Mouse (Mus musculus): ENCODE measurements around the gene Gabrr3. TPM values are rescaled to one million over a fixed set of nuclear protein-coding genes. Genes with fewer than 3 reads are reported as not detected.

Gabrr3 gene
- total and polyA plus RNA-seq, 2 experiments from 2014 or later: 0.03 TPM; not detected in 1

DNA sequence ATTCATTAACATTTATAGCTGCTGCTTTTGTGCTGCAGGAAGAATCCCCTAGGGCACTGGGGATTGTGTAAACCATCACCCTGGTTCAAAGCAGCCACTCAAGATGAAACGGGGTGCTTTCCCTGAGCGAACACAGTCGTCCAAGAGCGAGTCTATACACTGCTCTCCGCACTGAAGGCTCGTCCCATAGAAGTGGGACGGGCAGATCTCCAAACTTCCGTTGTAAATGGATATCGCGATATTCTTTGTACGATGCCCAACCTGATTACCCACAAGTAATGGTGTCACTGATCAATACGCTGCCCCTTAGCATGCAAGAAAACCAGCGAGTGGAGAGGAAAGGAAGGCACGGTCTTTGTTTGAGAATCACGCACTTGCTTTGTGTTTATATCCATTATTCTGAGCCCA is 2.2 kb downstream of the Gabrr3 start:
- DNase-seq (ENCODE audit: low spot score): peak; percentile 17
- no peak for TF ChIP-seq CTCF (IDR thresholded peaks at IDR 0.05; ENCODE audit: low read depth)
- no peaks in the 10 kb centered on the region for H3K36me3 ChIP-seq (ENCODE audit: insufficient read depth, low read length)
- no peaks in the 10 kb centered on the region for H3K27me3 ChIP-seq (ENCODE audit: insufficient read depth, low read length)
- H3K27ac ChIP-seq: no peak overlapping the region
- H3K4me3 ChIP-seq (ENCODE audit: low read length): no peak overlapping the region
- 49% methylated on average over 15 of the region's 15 CpGs for WGBS
- H3K4me2 ChIP-seq (ENCODE audit: low read depth, low read length): 0 out of 2 replicates have a peak overlapping the region, but pooled peaks have one; percentile 31
- no peaks in the 10 kb centered on the region for H3K4me1 ChIP-seq (ENCODE audit: insufficient read depth, low read length)
- H3K9ac ChIP-seq (replicated peaks; ENCODE audit: low read length): no peak overlapping the region
- ATAC-seq: peak; percentile 52
- no peaks in the 10 kb centered on the region for H3K9me3 ChIP-seq (ENCODE audit: low read length)

DNA sequence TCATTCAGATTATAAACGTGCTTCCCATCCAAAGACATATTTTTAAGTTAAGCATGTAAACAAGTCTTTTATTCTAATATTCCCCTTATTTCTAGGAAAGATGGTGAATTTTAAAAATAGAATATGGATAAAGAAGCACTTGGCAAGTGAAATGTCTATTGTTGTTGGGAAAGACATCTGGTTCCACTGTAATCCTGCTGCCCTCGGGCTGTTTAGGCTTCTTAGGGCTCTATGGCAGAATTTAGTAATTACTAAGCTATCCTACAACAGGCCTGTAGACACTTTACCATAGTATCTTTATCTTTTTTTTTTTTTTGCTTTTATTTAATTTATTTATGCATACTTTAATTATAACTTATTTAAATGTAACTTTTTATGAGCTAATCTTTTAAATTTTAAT is 2.7 kb downstream of the Gabrr3 start:
- no peak for ATAC-seq
- no peak for DNase-seq (ENCODE audit: low spot score)
- 67% methylated on average over 2 of the region's 2 CpGs for WGBS
- no peak overlapping the region for H3K4me3 ChIP-seq (ENCODE audit: low read length)
- H3K4me1 ChIP-seq (ENCODE audit: insufficient read depth, low read length): no peaks in the 10 kb centered on the region
- H3K27ac ChIP-seq: no peak overlapping the region
- no peak overlapping the region for H3K9ac ChIP-seq (replicated peaks; ENCODE audit: low read length)
- H3K4me2 ChIP-seq (ENCODE audit: low read depth, low read length): 0 out of 2 replicates have a peak overlapping the region, but pooled peaks have one; percentile 31
- no peaks in the 10 kb centered on the region for H3K9me3 ChIP-seq (ENCODE audit: low read length)
- no peaks in the 10 kb centered on the region for H3K36me3 ChIP-seq (ENCODE audit: insufficient read depth, low read length)
- no peaks in the 10 kb centered on the region for H3K27me3 ChIP-seq (ENCODE audit: insufficient read depth, low read length)
- TF ChIP-seq CTCF (IDR thresholded peaks at IDR 0.05; ENCODE audit: low read depth): no peak

DNA sequence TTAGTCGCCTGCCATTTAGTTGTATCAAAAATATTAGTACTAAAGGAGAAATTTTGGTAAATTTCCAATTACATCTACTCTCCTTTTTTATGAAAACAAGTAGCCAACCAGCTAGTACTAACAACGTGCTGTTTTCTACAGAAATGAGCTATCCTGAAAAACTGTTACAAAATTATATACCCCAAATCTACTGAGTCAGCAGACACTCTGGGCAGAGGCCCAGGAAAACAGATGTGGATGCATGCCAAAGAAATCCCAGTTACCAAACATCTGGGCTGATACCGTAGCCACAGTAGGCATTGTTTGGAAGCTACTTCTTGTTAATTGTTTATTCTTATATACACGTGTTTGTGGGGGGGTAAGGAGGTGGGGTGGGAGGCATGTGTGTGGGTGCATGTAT is 6.3 kb downstream of the Gabrr3 start:
- WGBS: 58% methylated on average over 4 of the region's 4 CpGs
- H3K36me3 ChIP-seq (ENCODE audit: insufficient read depth, low read length): no peaks in the 10 kb centered on the region
- no peak for TF ChIP-seq CTCF (IDR thresholded peaks at IDR 0.05; ENCODE audit: low read depth)
- H3K4me1 ChIP-seq (ENCODE audit: insufficient read depth, low read length): no peaks in the 10 kb centered on the region
- H3K27me3 ChIP-seq (ENCODE audit: insufficient read depth, low read length): no peaks in the 10 kb centered on the region
- H3K27ac ChIP-seq: no peak overlapping the region
- ATAC-seq (no peak), DNase-seq (ENCODE audit: low spot score) (no peak)
- H3K4me3 ChIP-seq (ENCODE audit: low read length): no peak overlapping the region
- H3K9me3 ChIP-seq (ENCODE audit: low read length): no peaks in the 10 kb centered on the region
- H3K4me2 ChIP-seq (ENCODE audit: low read depth, low read length): no peak overlapping the region
- H3K9ac ChIP-seq (replicated peaks; ENCODE audit: low read length): no peak overlapping the region

DNA sequence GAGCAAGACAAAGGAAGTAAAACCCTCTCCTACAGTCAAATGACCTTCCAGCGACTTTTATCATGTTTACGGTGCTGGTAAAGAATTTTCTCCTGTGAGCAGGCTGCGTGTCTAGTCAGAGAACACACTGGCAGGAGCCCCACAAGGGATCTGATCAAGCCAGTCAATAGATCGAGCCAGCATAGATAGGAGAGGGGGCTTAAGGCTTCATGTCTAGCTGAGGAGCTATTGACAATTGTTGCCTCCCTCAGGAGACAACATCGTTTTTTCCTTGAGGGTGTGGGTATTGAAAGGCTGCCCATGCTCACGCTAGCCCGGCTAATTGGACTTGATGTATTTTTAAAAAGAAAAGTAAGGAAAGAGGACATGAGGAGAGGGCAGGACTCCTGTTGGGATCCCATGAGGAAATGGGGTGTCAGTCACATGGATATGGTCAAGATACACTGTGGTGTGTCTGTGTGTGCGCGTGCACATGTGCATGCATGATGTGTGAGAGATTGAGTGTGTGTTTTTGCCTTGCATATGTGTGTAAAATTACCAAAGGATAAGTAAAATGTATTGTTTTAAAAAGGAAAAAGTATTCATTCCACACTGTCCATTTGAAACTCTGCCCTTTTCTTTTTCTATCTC is 13.2 kb downstream of the Gabrr3 start:
- DNase-seq (ENCODE audit: low spot score): no peak
- H3K4me3 ChIP-seq (ENCODE audit: low read length): no peak overlapping the region
- H3K36me3 ChIP-seq (ENCODE audit: insufficient read depth, low read length): no peaks in the 10 kb centered on the region
- H3K27ac ChIP-seq: no peak overlapping the region
- no peak for ATAC-seq
- no peak overlapping the region for H3K4me2 ChIP-seq (ENCODE audit: low read depth, low read length)
- H3K27me3 ChIP-seq (ENCODE audit: insufficient read depth, low read length): no peaks in the 10 kb centered on the region
- no peak overlapping the region for H3K9ac ChIP-seq (replicated peaks; ENCODE audit: low read length)
- no peaks in the 10 kb centered on the region for H3K4me1 ChIP-seq (ENCODE audit: insufficient read depth, low read length)
- WGBS: 57% methylated on average over 9 of the region's 9 CpGs
- no peak for TF ChIP-seq CTCF (IDR thresholded peaks at IDR 0.05; ENCODE audit: low read depth)
- no peaks in the 10 kb centered on the region for H3K9me3 ChIP-seq (ENCODE audit: low read length)

DNA sequence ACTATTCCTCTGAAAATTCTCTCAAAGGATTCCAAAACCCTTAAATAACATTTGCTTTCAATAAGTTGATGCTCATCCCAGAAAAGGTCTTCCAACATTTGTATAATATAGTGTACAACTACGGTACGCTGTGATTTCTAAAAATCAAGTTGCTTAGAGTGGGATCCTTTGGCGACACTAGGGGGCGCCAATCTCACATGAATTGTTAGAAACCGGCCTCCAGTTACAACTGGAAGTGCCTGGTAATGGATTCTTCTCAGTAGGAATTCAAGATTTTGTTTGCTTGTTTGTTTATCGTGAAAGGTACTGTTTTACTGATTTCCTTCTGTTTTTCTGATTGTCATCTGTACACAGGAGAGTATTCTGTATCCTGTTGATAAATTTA is 13.7 kb downstream of the Gabrr3 start:
- H3K27ac ChIP-seq: no peak overlapping the region
- WGBS: 6% methylated on average over 6 of the region's 6 CpGs
- ATAC-seq: peak; percentile 76

DNA sequence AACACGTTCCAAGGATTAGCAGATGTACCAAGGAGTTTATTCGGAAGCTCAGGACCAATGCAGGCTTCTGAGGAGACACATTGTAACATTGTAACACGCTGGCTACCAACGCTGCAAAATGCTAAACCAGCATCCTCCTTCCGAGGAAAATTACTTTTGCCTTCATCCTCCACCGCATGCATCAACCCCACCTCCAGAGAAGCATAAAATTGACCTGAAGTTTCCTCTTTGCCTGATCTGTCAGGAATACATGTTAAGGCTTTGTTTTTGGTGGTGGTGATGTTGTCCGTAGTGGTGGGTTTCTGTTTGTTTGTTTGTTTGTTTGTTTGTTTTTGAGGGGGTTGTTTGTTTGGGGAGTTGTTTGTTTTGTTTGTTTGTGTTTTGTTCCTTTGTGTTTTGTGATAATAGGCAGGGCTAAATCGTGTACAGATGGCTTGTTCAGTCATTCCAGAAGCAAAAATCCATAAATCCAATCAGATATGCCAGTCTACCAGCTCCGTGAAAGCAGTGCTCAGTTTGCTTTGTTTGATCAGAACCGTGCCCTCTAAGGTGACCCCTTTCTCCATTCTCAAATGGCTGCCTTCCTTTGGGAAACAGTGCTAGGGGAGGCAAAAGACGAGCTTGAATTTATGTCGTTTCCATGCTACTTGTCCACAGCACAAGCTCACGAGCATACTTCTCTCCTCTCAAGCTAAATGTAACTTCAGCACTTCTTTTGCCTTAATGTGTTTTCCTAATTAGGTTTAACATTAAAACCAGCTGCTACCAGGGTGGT is 14.6 kb downstream of the Gabrr3 start:
- Histone ChIP-seq H3K9ac (replicated peaks; ENCODE audit: low read length) (no peak overlapping the region), H3K4me3 (ENCODE audit: low read length) (no peak overlapping the region), H3K4me2 (ENCODE audit: low read depth, low read length) (no peak overlapping the region), H3K36me3 (ENCODE audit: insufficient read depth, low read length) (no peaks in the 10 kb centered on the region), H3K27ac (no peak overlapping the region), H3K4me1 (ENCODE audit: insufficient read depth, low read length) (no peaks in the 10 kb centered on the region), H3K27me3 (ENCODE audit: insufficient read depth, low read length) (no peaks in the 10 kb centered on the region), H3K9me3 (ENCODE audit: low read length) (no peaks in the 10 kb centered on the region)
- ATAC-seq: no peak
- DNase-seq (ENCODE audit: low spot score): no peak
- 42% methylated on average over 13 of the region's 13 CpGs for WGBS
- TF ChIP-seq CTCF (IDR thresholded peaks at IDR 0.05; ENCODE audit: low read depth): no peak

More for the DNA sequence above, 13.7 kb downstream of the Gabrr3 start:
- Histone ChIP-seq H3K4me1 (ENCODE audit: insufficient read depth, low read length) (no peaks in the 10 kb centered on the region), H3K9me3 (ENCODE audit: low read length) (no peaks in the 10 kb centered on the region), H3K9ac (replicated peaks; ENCODE audit: low read length) (no peak overlapping the region), H3K27me3 (ENCODE audit: insufficient read depth, low read length) (no peaks in the 10 kb centered on the region), H3K4me2 (ENCODE audit: low read depth, low read length) (no peak overlapping the region), H3K36me3 (ENCODE audit: insufficient read depth, low read length) (no peaks in the 10 kb centered on the region), H3K4me3 (ENCODE audit: low read length) (no peak overlapping the region)
- peak; percentile 94 for DNase-seq (ENCODE audit: low spot score)
- TF ChIP-seq CTCF (IDR thresholded peaks at IDR 0.05; ENCODE audit: low read depth): peak; percentile 85

DNA sequence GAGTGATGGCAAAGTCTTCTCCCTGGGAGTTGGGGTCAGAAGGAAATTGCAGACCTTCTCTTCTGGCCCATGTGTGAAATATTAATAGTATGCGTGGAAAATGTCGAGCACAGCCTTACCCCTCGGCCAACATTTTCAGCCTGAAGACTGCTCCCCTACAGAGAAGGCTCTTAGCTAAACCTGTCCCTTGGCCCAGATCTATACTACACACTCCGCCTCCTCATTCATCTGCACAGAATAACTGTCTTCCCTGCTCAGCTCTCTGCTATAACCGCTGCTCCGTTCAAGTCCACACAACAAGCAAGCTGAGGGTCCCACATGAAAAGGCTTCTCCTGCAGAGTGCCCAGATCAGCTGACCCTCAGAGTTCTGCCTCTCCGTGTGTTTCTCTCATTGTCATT is 20.8 kb downstream of the Gabrr3 start:
- no peaks in the 10 kb centered on the region for H3K27me3 ChIP-seq (ENCODE audit: insufficient read depth, low read length)
- no peak overlapping the region for H3K4me2 ChIP-seq (ENCODE audit: low read depth, low read length)
- no peak for TF ChIP-seq CTCF (IDR thresholded peaks at IDR 0.05; ENCODE audit: low read depth)
- 42% methylated on average over 7 of the region's 7 CpGs for WGBS
- ATAC-seq: no peak
- H3K9me3 ChIP-seq (ENCODE audit: low read length): no peaks in the 10 kb centered on the region
- H3K4me1 ChIP-seq (ENCODE audit: insufficient read depth, low read length): no peaks in the 10 kb centered on the region
- no peak overlapping the region for H3K9ac ChIP-seq (replicated peaks; ENCODE audit: low read length)
- no peak for DNase-seq (ENCODE audit: low spot score)
- no peak overlapping the region for H3K4me3 ChIP-seq (ENCODE audit: low read length)
- no peak overlapping the region for H3K27ac ChIP-seq
- no peaks in the 10 kb centered on the region for H3K36me3 ChIP-seq (ENCODE audit: insufficient read depth, low read length)
